Mouse (Mus musculus): ENCODE data around the gene Gm5678. TPM values are rescaled to one million over a fixed set of nuclear protein-coding genes. Genes with fewer than 3 reads are reported as not detected.
"Not testable (repeated sequence)": the region's sequence is repeated elsewhere in the genome, so short reads cannot be mapped to it uniquely, and the experiment has no call there.

Gene Gm5678
- polyA plus RNA-seq, 1 experiment, result 0.79 TPM

DNA sequence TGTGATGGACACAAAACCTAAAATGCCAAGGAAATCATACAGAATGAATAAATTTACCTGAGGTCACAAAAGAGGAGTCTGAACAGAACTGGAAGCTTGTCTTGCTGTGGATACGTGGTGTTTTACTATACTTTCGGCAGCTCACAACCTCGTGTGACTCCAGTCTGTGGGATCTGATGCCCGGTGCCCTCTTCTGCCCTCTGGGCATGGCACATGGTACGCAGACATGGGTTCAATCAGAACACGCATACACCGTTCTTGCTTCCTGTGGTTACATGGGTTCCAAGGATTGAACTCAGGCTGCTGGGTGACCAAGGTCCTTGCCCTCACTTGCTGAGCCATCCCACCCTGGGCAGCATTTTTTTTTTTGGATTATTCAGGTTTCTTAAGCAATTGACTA, 21.8 kb upstream of the Gm5678 start:
- no peaks in the 10 kb centered on the region; the same call in 1 of the 2 replicates for H3K4me1 ChIP-seq (ENCODE audit: control insufficient read depth, insufficient read depth, low read length)
- no peak overlapping the region for H3K27ac ChIP-seq (ENCODE audit: insufficient read depth, low read length)
- no peak for TF ChIP-seq POLR2A (IDR thresholded peaks at IDR 0.05; ENCODE audit: extremely low read depth, insufficient read depth, low read length)
- TF ChIP-seq CTCF (IDR thresholded peaks at IDR 0.05; ENCODE audit: extremely low read depth, insufficient read depth, low read length), result no peak
- H3K4me3 ChIP-seq (ENCODE audit: insufficient read depth, low read length), result no peak overlapping the region

- H3K27ac ChIP-seq (ENCODE audit: insufficient read depth, low read length), result no peak overlapping the region
These were observed 20.2 kb upstream of the Gm5678 start for GRCm38 (mm10) chr16:93607669-93608101.

GRCm38 (mm10) chr16:93608731-93609130, 19.2 kb upstream of the Gm5678 start:
- TF ChIP-seq CTCF (IDR thresholded peaks at IDR 0.05; ENCODE audit: extremely low read depth, insufficient read depth, low read length) (no peak), POLR2A (IDR thresholded peaks at IDR 0.05; ENCODE audit: extremely low read depth, insufficient read depth, low read length) (no peak)
- Histone ChIP-seq H3K4me1 (ENCODE audit: control insufficient read depth, insufficient read depth, low read length) (no peaks in the 10 kb centered on the region; the same call in 1 of the 2 replicates), H3K4me3 (ENCODE audit: insufficient read depth, low read length) (no peak overlapping the region; the same call in 1 of the 2 replicates), H3K27ac (ENCODE audit: insufficient read depth, low read length) (no peak overlapping the region)

More at GRCm38 (mm10) chr16:93607669-93608101, 20.2 kb upstream of the Gm5678 start:
- Histone ChIP-seq H3K4me3 (ENCODE audit: insufficient read depth, low read length) (peak overlapping the region; percentile 76), H3K4me1 (ENCODE audit: control insufficient read depth, insufficient read depth, low read length) (no peaks in the 10 kb centered on the region; the same call in 1 of the 2 replicates)
- peak; percentile 97 for TF ChIP-seq POLR2A (IDR thresholded peaks at IDR 0.05; ENCODE audit: extremely low read depth, insufficient read depth, low read length)
- TF ChIP-seq CTCF (IDR thresholded peaks at IDR 0.05; ENCODE audit: extremely low read depth, insufficient read depth, low read length), result no peak

DNA sequence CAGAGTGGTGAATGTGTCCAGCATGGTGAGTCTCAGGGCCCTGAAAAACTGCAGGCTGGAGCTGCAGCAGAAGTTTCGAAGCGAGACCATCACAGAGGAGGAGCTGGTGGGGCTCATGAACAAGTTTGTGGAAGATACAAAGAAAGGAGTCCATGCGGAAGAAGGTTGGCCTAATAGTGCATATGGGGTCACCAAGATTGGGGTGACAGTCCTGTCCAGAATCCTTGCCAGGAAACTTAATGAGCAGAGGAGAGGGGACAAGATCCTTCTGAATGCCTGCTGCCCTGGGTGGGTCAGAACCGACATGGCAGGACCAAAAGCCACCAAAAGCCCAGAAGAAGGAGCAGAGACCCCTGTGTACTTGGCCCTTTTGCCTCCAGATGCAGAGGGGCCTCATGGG, 18.1 kb upstream of the Gm5678 start:
- Histone ChIP-seq H3K4me3 (ENCODE audit: insufficient read depth, low read length) (no peak overlapping the region), H3K4me1 (ENCODE audit: control insufficient read depth, insufficient read depth, low read length) (no peaks in the 10 kb centered on the region; the same call in 1 of the 2 replicates), H3K27ac (ENCODE audit: insufficient read depth, low read length) (no peak overlapping the region)
- no peak for TF ChIP-seq POLR2A (IDR thresholded peaks at IDR 0.05; ENCODE audit: extremely low read depth, insufficient read depth, low read length)
- TF ChIP-seq CTCF (IDR thresholded peaks at IDR 0.05; ENCODE audit: extremely low read depth, insufficient read depth, low read length), result no peak

- no peaks in the 10 kb centered on the region; the same call in 1 of the 2 replicates for H3K4me1 ChIP-seq (ENCODE audit: control insufficient read depth, insufficient read depth, low read length)
- H3K27ac ChIP-seq (ENCODE audit: insufficient read depth, low read length), result no peak overlapping the region
- TF ChIP-seq CTCF (IDR thresholded peaks at IDR 0.05; ENCODE audit: extremely low read depth, insufficient read depth, low read length) (no peak), POLR2A (IDR thresholded peaks at IDR 0.05; ENCODE audit: extremely low read depth, insufficient read depth, low read length) (no peak)
- no peak overlapping the region for H3K4me3 ChIP-seq (ENCODE audit: insufficient read depth, low read length)
These were observed 16.9 kb upstream of the Gm5678 start for GRCm38 (mm10) chr16:93610961-93611360.

DNA sequence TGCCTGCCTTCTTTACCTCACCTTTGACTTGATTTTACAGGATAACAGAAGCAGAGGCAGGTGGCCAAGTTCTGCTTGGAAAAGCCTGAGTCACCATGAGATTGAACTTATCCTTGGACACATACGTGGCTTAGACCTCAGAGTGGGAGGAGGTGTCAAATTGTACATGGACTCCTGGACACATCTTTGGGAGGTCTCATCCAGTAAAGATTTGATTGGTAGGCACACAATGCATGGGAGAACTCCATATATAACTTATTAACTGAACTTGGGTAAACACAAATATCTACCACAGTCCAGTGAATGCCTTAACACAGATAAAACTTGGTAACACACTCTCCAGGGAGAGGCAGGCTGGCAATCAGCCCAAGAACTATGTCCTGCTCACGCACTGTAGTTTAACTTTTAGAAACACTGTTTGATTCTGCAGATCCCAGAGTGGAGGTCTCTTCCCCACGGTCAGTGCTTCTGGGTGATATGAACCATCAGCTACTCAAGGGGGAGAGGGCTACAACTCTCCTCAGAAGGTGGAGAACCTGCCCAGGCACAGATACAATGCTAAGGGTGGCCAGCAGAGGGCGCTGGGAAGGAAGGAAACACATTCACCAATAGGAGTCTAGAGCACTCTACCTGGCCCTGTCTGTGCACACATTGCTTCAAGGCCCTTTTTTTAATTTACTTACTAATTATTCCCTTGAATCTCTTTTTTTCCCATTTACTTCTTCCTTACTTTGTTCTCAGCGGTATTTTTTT, 12.6 kb upstream of the Gm5678 start:
- H3K4me1 ChIP-seq (ENCODE audit: control insufficient read depth, insufficient read depth, low read length), result no peaks in the 10 kb centered on the region
- no peak overlapping the region for H3K4me3 ChIP-seq (ENCODE audit: insufficient read depth, low read length)
- H3K27ac ChIP-seq (ENCODE audit: insufficient read depth, low read length), result no peak overlapping the region
- no peak for TF ChIP-seq POLR2A (IDR thresholded peaks at IDR 0.05; ENCODE audit: extremely low read depth, insufficient read depth, low read length)
- peak; percentile 75 for TF ChIP-seq CTCF (IDR thresholded peaks at IDR 0.05; ENCODE audit: extremely low read depth, insufficient read depth, low read length)

GRCm38 (mm10) chr16:93623759-93624158, 4.1 kb upstream of the Gm5678 start:
- not testable (repeated sequence) for H3K4me3 ChIP-seq (ENCODE audit: insufficient read depth, low read length); H3K4me1 ChIP-seq (ENCODE audit: control insufficient read depth, insufficient read depth, low read length); H3K27ac ChIP-seq (ENCODE audit: insufficient read depth, low read length)

- Histone ChIP-seq H3K27ac (ENCODE audit: insufficient read depth, low read length) (no peak overlapping the region), H3K4me3 (ENCODE audit: insufficient read depth, low read length) (no peak overlapping the region), H3K4me1 (ENCODE audit: control insufficient read depth, insufficient read depth, low read length) (no peaks in the 10 kb centered on the region)
- no peak for TF ChIP-seq CTCF (IDR thresholded peaks at IDR 0.05; ENCODE audit: extremely low read depth, insufficient read depth, low read length)
- TF ChIP-seq POLR2A (IDR thresholded peaks at IDR 0.05; ENCODE audit: extremely low read depth, insufficient read depth, low read length), result no peak
These were observed 3.2 kb upstream of the Gm5678 start for GRCm38 (mm10) chr16:93624671-93625070.

DNA sequence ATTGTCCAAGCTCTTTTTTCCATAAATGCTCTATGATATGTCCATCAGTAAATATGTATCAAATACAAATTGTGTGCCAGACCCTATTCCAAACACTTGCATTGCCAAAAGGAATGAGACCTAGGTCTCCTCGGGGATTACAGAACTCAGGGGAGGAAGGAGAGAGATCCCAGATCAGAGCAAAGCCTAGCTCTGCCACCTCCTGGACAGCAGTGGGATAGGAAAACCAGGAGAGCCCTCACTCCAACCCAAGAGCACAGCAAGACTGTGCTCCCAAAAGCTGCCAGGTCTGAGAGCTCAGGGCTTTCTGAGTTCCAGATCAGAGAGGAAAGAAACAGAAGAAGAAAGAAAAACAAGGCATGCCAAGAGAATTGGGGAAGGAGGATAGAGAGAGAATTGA, 1.2 kb upstream of the Gm5678 start:
- TF ChIP-seq POLR2A (IDR thresholded peaks at IDR 0.05; ENCODE audit: extremely low read depth, insufficient read depth, low read length) (no peak), CTCF (IDR thresholded peaks at IDR 0.05; ENCODE audit: extremely low read depth, insufficient read depth, low read length) (peak; percentile 59)
- no peak overlapping the region for H3K4me3 ChIP-seq (ENCODE audit: insufficient read depth, low read length)
- H3K27ac ChIP-seq (ENCODE audit: insufficient read depth, low read length), result no peak overlapping the region
- no peaks in the 10 kb centered on the region for H3K4me1 ChIP-seq (ENCODE audit: control insufficient read depth, insufficient read depth, low read length)

- TF ChIP-seq CTCF (IDR thresholded peaks at IDR 0.05; ENCODE audit: extremely low read depth, insufficient read depth, low read length), result no peak
- no peak for TF ChIP-seq POLR2A (IDR thresholded peaks at IDR 0.05; ENCODE audit: extremely low read depth, insufficient read depth, low read length)
- Histone ChIP-seq H3K4me1 (ENCODE audit: control insufficient read depth, insufficient read depth, low read length) (no peaks in the 10 kb centered on the region), H3K27ac (ENCODE audit: insufficient read depth, low read length) (no peak overlapping the region), H3K4me3 (ENCODE audit: insufficient read depth, low read length) (no peak overlapping the region)
These were observed 16.1 kb downstream of the Gm5678 start for GRCm38 (mm10) chr16:93644006-93644405.
